Mouse (Mus musculus) right cerebral cortex, adult 18-20 months (tissue): ENCODE measurements around the gene Tet2.
"Not testable (repeated sequence)": the region's sequence is repeated elsewhere in the genome, so short reads cannot be mapped to it uniquely, and the experiment has no call there.

Experiments used
- DNase-seq: peaks from one replicate; pipeline ENCODE4 v3.0.0; 2022; ENCODE audit warnings: mixed read lengths

The Tet2 gene

GRCm38 (mm10) chr3:133544551-133545303 is at the start of gene Tet2:
Tet2 (minus strand) TSS chr3:133545139.
- DNase-seq, result peak; percentile 76

GRCm38 (mm10) chr3:133592995-133593394 is 48.1 kb upstream of the Tet2 start:
- DNase-seq, result not testable (repeated sequence)

- no peak for DNase-seq
Observed at GRCm38 (mm10) chr3:133590506-133591152, 45.7 kb upstream of the Tet2 start.

- no peak for DNase-seq
Observed at GRCm38 (mm10) chr3:133585010-133585409, 40.1 kb upstream of the Tet2 start.

GRCm38 (mm10) chr3:133583411-133584025 is 38.6 kb upstream of the Tet2 start:
- no peak for DNase-seq

- DNase-seq, result no peak
Observed at GRCm38 (mm10) chr3:133582969-133583368, 38.0 kb upstream of the Tet2 start.

GRCm38 (mm10) chr3:133582096-133582495 is 37.2 kb upstream of the Tet2 start:
- DNase-seq, result no peak

- DNase-seq, result no peak
Observed at GRCm38 (mm10) chr3:133581541-133581940, 36.6 kb upstream of the Tet2 start.

- DNase-seq, result no peak
Observed at GRCm38 (mm10) chr3:133579671-133580070, 34.7 kb upstream of the Tet2 start.

GRCm38 (mm10) chr3:133579140-133579539 is 34.2 kb upstream of the Tet2 start:
- no peak for DNase-seq

- no peak for DNase-seq
Observed at GRCm38 (mm10) chr3:133574969-133575368, 30.0 kb upstream of the Tet2 start.

GRCm38 (mm10) chr3:133571961-133572360 is 27.0 kb upstream of the Tet2 start:
- no peak for DNase-seq

- no peak for DNase-seq
Observed at GRCm38 (mm10) chr3:133563503-133564205, 18.7 kb upstream of the Tet2 start.

- DNase-seq, result no peak
Observed at GRCm38 (mm10) chr3:133559413-133560114, 14.6 kb upstream of the Tet2 start.

GRCm38 (mm10) chr3:133557602-133558001 is 12.7 kb upstream of the Tet2 start:
- DNase-seq, result no peak

GRCm38 (mm10) chr3:133557154-133557553 is 12.2 kb upstream of the Tet2 start:
- DNase-seq, result no peak

- DNase-seq, result no peak
Observed at GRCm38 (mm10) chr3:133555378-133555777, 10.4 kb upstream of the Tet2 start.

GRCm38 (mm10) chr3:133554552-133555067 is 9.7 kb upstream of the Tet2 start:
- DNase-seq, result no peak

GRCm38 (mm10) chr3:133554092-133554491 is 9.2 kb upstream of the Tet2 start:
- no peak for DNase-seq

GRCm38 (mm10) chr3:133551941-133552340 is 7.0 kb upstream of the Tet2 start:
- no peak for DNase-seq

- no peak for DNase-seq
Observed at GRCm38 (mm10) chr3:133549385-133550170, 4.6 kb upstream of the Tet2 start.

- DNase-seq, result no peak
Observed at GRCm38 (mm10) chr3:133548613-133549012, 3.7 kb upstream of the Tet2 start.
